Mouse (Mus musculus) thymus, adult 2 months (tissue): ENCODE measurements at regions not wholly inside any gene's neighbourhood (a gene's known extent, or its start where the extent isn't known, plus 50 kb on each side); places are given as distances from the start of the nearest gene placed in this dataset.

ENCODE experiments used
- CTCF ChIP-seq: fragments of 200-500 bp; IDR thresholded peaks from 2 replicates; pipeline ENCODE4 v1.5.1; 2012; ENCODE audit warnings: mild to moderate bottlenecking, control low read depth, low read length, moderate library complexity, borderline replicate concordance; ENCODE audit not compliant: control insufficient read depth, poor library complexity, insufficient read depth; ENCODE audit errors: extremely low read depth
- POLR2A ChIP-seq: fragments of 200-500 bp; IDR thresholded peaks from 2 replicates; pipeline ENCODE4 v1.6.1; 2012; ENCODE audit warnings: mild to moderate bottlenecking, low read length, control low read depth, moderate library complexity; ENCODE audit not compliant: control insufficient read depth, poor library complexity, insufficient read depth; ENCODE audit errors: extremely low read depth

DNA sequence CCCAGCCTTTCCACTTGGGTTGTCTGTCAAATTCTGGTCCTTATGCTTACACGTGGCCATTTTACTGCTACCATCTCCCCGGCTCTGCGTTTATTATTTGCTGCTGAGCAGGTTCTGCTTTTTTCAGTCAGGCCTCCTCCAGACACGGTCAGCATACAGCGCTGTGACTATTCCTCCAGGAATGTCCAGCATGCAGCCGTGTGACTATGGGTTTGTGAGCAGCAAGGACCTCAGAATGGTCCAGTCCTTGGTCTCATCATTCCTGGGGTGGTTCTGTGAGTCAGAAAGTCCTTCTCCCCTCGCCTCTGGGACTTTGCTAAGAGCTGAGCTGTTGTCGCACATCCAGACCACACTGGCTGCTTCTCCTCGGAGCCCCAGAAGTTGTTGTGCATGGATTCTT lies 122.3 kb downstream of the Gadd45g start:
- no peak for TF ChIP-seq CTCF
- no peak for TF ChIP-seq POLR2A
